Mouse (Mus musculus) gastrocnemius, postnatal 4 days (tissue): ENCODE measurements around the gene Mras. TPM values are rescaled to one million over a fixed set of nuclear protein-coding genes. Genes with fewer than 3 reads are reported as not detected.

Source experiments
- DNase-seq, 2 experiments: peaks; one replicate each; pipeline ENCODE4 v3.0.0; 2021 to 2022; ENCODE audit warnings: low spot score in 2 of 2, mixed read lengths in 2 of 2
- total RNA-seq, 2 experiments: library from RNA; stranded (reverse); gene quantifications; 2 replicates each; pipeline ENCODE4 v1.2.3; 2021

Gene Mras
- total RNA-seq, 2 experiments from 2014 or later: 12.9 to 13.2 TPM

GRCm38 (mm10) chr9:99417288-99417846 is 19.8 kb downstream of the Mras start:
- DNase-seq: no peak

GRCm38 (mm10) chr9:99416809-99417208 is 20.4 kb downstream of the Mras start:
- no peak for DNase-seq

DNA sequence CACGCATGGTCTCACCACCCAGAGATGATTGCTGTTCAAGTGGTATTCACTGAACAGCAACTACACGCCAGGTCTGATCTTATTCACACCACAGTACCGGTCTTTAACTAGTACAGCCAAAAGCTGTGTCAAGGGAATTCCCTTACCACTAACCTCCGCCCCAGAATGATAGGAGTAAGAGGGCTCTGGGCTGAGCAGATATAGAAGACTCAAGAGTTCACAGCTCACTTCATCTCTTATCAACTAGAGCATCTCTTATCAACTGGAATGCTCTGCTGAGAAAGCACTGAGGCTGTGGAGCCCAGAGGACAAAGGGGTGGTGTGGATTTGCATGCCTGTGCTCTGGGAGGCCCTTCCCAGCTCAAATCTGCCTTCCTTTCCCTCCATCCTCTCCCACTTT is 25.4 kb downstream of the Mras start:
- DNase-seq: no peak

- no peak for DNase-seq
These were observed 26.1 kb downstream of the Mras start for GRCm38 (mm10) chr9:99411093-99411492.

DNA sequence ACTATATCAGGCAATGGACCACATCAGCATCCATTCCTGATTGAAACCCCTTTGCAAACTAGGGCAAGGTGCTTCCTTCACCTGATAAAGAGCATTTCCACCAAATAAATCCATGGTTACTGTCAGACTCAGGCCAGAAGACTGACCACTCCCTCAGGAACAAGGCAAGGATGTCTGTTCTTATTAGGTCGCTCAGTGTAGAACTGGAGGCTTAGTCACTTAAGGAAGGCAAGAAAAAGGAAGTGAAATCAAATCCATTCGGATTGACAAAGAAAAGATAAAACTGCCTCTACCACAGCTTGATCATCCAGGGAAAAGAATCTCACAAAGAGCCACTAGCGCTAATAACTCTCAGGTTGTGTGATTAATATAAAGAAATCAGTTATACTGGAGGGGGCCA is 27.9 kb downstream of the Mras start:
- no peak for DNase-seq

- no peak for DNase-seq
These were observed 35.8 kb downstream of the Mras start for GRCm38 (mm10) chr9:99401288-99401974.

GRCm38 (mm10) chr9:99400781-99401180 is 36.4 kb downstream of the Mras start:
- no peak for DNase-seq

DNA sequence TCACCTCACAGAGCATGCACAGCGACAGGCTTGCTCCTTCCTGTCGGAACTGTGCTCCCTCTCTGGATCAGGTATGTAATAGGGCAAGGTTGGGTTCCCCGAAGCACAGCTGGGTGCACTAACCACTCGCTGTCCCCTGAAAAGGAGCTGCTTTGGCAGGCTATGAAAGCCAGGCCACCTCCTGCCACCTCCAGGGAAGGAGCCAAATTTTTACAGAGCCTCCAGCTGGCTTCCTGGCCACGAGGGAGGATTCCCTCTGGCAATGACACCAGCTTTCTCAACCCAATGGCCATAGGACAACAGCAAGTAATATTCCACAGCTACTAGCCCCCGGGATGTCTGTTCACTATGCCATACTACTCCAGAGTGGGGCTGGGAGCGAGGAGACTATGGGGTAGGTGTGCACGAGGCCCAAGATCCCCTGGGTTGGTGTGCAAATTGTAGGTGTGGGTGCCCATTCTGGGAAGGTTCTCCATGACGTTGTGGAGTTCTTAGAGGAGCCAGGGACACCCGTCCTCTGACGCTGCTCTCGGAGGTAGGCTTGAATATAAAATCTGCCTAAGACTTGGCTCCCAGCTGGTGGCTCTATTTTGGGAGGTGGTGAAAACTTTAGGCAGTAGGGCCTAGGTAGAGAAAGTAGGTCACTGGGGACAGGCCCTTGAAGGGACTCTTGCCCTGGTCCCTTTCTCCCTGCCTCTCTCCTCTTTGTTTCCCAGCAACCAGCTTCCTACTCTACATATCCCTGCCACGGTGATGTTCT is 39.9 kb downstream of the Mras start:
- no peak for DNase-seq

DNA sequence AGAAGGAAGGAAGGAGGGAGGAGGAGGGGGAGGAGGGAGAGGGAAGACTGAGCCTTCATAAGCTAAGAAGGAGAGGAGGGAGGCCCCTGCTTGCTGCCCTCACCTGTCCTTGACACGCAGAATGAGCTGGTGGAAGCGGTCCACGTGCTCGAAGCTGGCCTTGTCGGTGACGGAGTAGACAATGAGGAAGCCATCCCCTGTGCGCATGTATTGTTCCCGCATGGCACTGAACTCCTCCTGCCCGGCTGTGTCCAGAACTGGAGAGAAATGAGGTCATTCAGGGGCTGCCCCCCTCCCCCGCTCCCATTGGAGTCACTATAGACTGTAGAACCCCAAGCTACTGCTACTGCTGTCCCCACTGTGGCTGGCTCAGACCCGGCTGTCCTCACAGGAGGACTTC is 42.8 kb downstream of the Mras start:
- DNase-seq: no peak

DNA sequence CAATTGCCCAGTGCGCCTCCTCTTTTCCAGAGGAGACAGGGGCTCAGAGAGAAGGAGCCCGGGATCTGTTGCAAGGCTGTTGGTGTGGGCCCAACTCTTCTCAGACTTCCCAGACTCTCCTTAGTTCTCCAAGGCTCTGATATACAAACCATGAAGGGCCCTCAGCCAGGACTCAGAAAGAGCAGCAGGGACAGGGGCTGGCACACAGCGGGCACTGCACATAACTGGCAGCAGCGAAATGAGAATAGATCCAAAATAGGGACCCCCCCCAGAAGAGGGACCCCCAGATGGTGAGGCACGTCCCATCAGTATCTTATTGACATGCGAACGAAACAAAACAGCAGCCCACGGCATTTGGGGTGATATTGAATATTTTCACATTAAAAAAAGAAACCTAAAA is 44.0 kb downstream of the Mras start:
- DNase-seq: no peak

DNA sequence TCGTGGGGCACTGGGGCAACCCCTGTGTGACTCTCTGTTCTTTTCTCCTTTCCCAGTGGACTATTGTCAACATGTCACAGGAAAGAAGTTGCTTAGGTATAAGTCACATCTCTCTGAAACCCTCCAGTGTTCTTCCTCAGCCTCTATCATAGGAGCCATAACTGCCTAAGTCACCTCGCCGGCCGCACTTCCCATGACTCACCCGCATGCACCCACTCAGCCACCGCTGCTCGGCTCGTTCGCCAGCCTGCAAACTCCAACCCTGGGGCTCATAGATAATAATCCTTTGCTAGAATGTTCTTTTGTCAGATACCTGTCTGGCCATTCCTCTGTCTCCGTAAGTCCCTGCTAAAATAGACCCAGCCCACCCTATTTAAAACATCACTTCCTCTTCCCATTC is 45.6 kb downstream of the Mras start:
- DNase-seq: no peak

GRCm38 (mm10) chr9:99390716-99391115 is 46.5 kb downstream of the Mras start:
- DNase-seq: no peak

- DNase-seq: no peak
These were observed 47.0 kb downstream of the Mras start for GRCm38 (mm10) chr9:99390201-99390600.

GRCm38 (mm10) chr9:99389506-99389905 is 47.7 kb downstream of the Mras start:
- no peak for DNase-seq

DNA sequence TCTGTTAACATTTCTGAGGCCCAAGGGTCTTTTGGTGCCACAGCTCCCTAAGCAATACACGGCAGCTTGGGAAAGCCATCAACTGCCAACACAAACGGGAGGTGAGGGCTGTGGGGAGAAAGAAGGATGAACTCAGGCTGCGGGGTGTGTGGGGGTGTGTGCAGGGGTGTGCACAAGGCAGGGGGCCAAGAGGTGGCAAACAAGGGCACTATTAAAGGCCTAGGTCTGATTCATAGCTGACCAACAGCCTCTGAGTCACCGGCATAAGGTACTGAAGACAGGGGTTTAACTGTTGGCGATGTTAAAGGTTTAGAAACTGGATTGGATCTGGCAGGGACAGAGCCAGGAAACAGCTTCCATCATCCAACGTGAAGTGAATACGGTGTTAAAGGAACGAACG is 48.3 kb downstream of the Mras start:
- no peak for DNase-seq

- no peak for DNase-seq
These were observed 49.1 kb downstream of the Mras start for GRCm38 (mm10) chr9:99388078-99388477.

GRCm38 (mm10) chr9:99382556-99382955 is 54.6 kb downstream of the Mras start:
- DNase-seq: no peak

- DNase-seq: no peak
These were observed 58.0 kb downstream of the Mras start for GRCm38 (mm10) chr9:99379194-99379593.

DNA sequence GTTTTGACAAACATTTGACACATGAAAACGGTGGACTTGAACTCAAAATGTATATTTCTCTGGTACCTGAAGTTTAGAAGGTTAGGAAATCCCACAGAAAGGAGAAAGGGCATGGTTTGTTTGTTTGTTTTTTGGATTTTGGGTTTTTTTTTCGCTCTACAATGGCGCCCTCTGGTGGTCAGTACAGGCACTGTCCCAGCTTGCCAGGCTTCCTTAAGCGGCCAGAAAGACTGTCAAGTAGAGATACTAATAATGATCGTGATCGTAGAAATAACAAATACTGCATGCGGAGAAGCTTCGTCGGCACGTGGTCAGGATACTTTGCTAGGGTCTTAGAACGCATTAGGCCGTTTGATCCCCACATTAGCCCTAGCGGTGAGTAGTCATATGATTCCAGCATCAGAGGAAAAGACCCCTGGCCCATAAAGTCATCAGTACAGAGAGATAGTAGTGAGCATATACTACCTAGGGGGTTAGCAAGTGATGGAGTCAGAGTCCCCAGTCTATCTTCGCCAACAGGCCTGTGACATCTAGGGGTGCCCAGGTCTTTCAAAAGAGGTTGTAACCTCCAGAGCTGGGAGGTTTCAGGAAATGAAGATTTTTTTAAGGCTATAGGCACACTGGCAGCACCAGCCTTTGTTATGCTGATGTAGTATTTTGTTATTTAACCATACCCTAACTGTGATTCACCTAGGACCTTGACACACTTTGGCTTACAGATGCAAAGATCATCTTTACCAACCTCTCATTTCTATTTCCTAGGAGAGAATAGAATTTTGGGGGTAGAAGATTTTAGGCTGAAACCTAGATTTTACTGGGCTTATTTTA is 60.4 kb downstream of the Mras start:
- DNase-seq: peak in 1 of 2 experiments; percentile 36

DNA sequence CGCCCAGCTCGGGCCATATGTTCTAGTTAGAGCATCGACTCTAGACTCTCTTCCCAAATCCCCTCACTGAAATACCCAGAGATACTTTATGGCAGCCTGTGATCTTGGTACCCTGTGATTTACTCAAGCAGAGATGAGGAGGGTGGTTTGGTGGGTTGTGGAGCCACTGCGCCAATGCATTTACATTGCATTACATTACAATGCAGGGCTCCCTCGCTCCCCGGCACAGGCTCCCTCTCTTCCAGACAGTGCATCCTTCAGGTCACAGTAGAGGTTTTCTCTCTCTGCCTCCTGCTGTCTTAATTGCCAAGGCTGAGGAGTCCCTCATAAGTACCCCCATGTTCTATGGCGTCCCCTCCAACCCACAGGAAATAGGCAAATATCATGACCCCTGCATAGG is 68.8 kb downstream of the Mras start:
- no peak for DNase-seq

DNA sequence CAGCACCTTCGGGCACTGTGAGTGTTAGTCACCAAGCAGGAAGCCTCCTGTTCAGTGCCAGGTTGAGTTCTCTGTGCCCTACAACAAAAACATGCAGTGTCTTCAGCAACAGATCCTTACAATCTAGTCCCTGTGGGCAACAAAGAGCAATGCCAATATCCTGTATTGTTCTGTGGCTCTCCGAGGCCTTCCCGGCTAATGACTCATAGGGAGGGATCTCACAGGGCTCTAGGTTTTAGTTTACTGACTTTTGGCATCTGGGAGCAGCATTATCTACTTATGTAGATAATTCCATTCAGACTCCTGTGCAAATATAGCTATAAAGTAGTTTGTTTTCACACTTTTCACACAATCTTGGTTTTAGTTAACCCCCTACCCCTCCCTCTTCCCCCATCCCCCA is 71.3 kb downstream of the Mras start:
- DNase-seq: no peak

GRCm38 (mm10) chr9:99363076-99363475 is 74.1 kb downstream of the Mras start:
- DNase-seq: no peak
